In genomic region chr10:90235273-90235672, GRCm38 (mm10) we compare ENCODE assay signal across 18 mouse cellular contexts.
A peak's percentile ranks its signal among the peaks of the same experiment; 100 is the strongest.
DNase-seq lines count a peak whose midpoint lies in the region; ATAC-seq and TF ChIP-seq lines count a peak whose summit lies in the region.
"Had no signal": no experiment of that assay in that cellular context is flagged by ENCODE, and none has a peak within 500 bp of the region (broad histone marks: within the 10 kb centered on the region; RNA-seq: fewer than 3 reads in every experiment).

No protein-coding gene starts in this region.

- H3K27ac ChIP-seq in hindbrain, embryonic 11.5 days (ENCODE audit: low read depth, low read length): no peak overlapping the region
- H3K27ac ChIP-seq in hindbrain, embryonic 13.5 days: no peak overlapping the region
- H3K27ac ChIP-seq: embryonic facial prominence, embryonic 12.5 days; limb, embryonic 12.5 days; liver, embryonic 15.5 days; midbrain, embryonic 13.5 days had no signal

- peak; percentile 9 for DNase-seq in hindbrain, embryonic 11.5 days (ENCODE audit: low spot score)
- DNase-seq in retina, embryonic 14.5 days (ENCODE audit: low spot score): peak; percentile 13
- no peak for DNase-seq in retina, postnatal 1 day
- peak; percentile 26 for DNase-seq in brain, embryonic 14.5 days (ENCODE audit: low read depth)
- DNase-seq in B cell, adult 2 months: no peak
- DNase-seq in heart, postnatal 4 days: no peak
- DNase-seq: adrenal gland, adult 2 months; cerebellum, adult 9-10 months; heart, adult 11 months; kidney, adult 8-10 months; lung, postnatal 36 days had no signal

- 75% methylated on average over 3 of the region's 3 CpGs for WGBS in hindbrain, embryonic 11.5 days
- WGBS in hindbrain, embryonic 13.5 days: 75% methylated on average over 3 of the region's 3 CpGs

- no peak for TF ChIP-seq POLR2A in brain, embryonic 14.5 days (IDR thresholded peaks at IDR 0.05; ENCODE audit: borderline replicate concordance, extremely low read depth, insufficient read depth, insufficient read length, poor library complexity, severe bottlenecking)

- no peaks in the 10 kb centered on the region for H3K9me3 ChIP-seq in hindbrain, embryonic 11.5 days (ENCODE audit: control insufficient read depth, low read length)
- no peaks in the 10 kb centered on the region for H3K9me3 ChIP-seq in hindbrain, embryonic 13.5 days
- H3K9me3 ChIP-seq: embryonic facial prominence, embryonic 12.5 days; limb, embryonic 12.5 days; liver, embryonic 15.5 days; midbrain, embryonic 13.5 days had no signal

- H3K4me1 ChIP-seq in hindbrain, embryonic 11.5 days (replicated peaks; ENCODE audit: control insufficient read depth, insufficient read depth, low read length): no peaks in the 10 kb centered on the region
- H3K4me1 ChIP-seq in hindbrain, embryonic 13.5 days (replicated peaks): no peaks in the 10 kb centered on the region
- H3K4me1 ChIP-seq: embryonic facial prominence, embryonic 12.5 days; limb, embryonic 12.5 days; liver, embryonic 15.5 days; midbrain, embryonic 13.5 days had no signal

- H3K9ac ChIP-seq in hindbrain, embryonic 11.5 days (ENCODE audit: low read depth, low read length): no peak overlapping the region
- H3K9ac ChIP-seq in hindbrain, embryonic 13.5 days: no peak overlapping the region
- H3K9ac ChIP-seq: embryonic facial prominence, embryonic 12.5 days; limb, embryonic 12.5 days; liver, embryonic 15.5 days; midbrain, embryonic 13.5 days had no signal

- peak; percentile 18; the same call in 1 of the 2 replicates for TF ChIP-seq CTCF in brain, embryonic 14.5 days (IDR thresholded peaks at IDR 0.05; ENCODE audit: borderline replicate concordance, extremely low read depth, insufficient read depth, insufficient read length)

- no peak overlapping the region for H3K4me3 ChIP-seq in hindbrain, embryonic 11.5 days (ENCODE audit: low read depth, low read length)
- no peak overlapping the region for H3K4me3 ChIP-seq in hindbrain, embryonic 13.5 days
- H3K4me3 ChIP-seq: embryonic facial prominence, embryonic 12.5 days; limb, embryonic 12.5 days; liver, embryonic 15.5 days; midbrain, embryonic 13.5 days had no signal

- no peak for ATAC-seq in hindbrain, embryonic 11.5 days (ENCODE audit: low FRiP score)
- no peak for ATAC-seq in hindbrain, embryonic 13.5 days (ENCODE audit: low FRiP score)
- ATAC-seq: CD4-positive, CD25-positive, alpha-beta regulatory T cell, adult 4 months; hindbrain, embryonic 16.5 days; midbrain, embryonic 13.5 days had no signal

- H3K4me2 ChIP-seq in hindbrain, embryonic 11.5 days (replicated peaks; ENCODE audit: low read depth, low read length): no peak overlapping the region
- no peak overlapping the region for H3K4me2 ChIP-seq in hindbrain, embryonic 13.5 days
- H3K4me2 ChIP-seq: embryonic facial prominence, embryonic 12.5 days; limb, embryonic 12.5 days; liver, embryonic 15.5 days; midbrain, embryonic 13.5 days had no signal

- H3K27me3 ChIP-seq in hindbrain, embryonic 11.5 days (ENCODE audit: control insufficient read depth, insufficient read depth, low read length): no peaks in the 10 kb centered on the region
- no peaks in the 10 kb centered on the region for H3K27me3 ChIP-seq in hindbrain, embryonic 13.5 days
- H3K27me3 ChIP-seq: embryonic facial prominence, embryonic 12.5 days; limb, embryonic 12.5 days; liver, embryonic 15.5 days; midbrain, embryonic 13.5 days had no signal

- H3K36me3 ChIP-seq in hindbrain, embryonic 11.5 days (ENCODE audit: control insufficient read depth, insufficient read depth, low read length): no peaks in the 10 kb centered on the region
- H3K36me3 ChIP-seq in hindbrain, embryonic 13.5 days: no peaks in the 10 kb centered on the region
- H3K36me3 ChIP-seq: embryonic facial prominence, embryonic 12.5 days; limb, embryonic 12.5 days; liver, embryonic 15.5 days; midbrain, embryonic 13.5 days had no signal

Comparison
In these comparisons a context has a peak if more than half of its experiments do, and no peak if none do; other contexts are left out.
1. DNase-seq: peak in hindbrain, embryonic 11.5 days (single experiment), retina, embryonic 14.5 days (single experiment) and brain, embryonic 14.5 days (single experiment); none in retina, postnatal 1 day (single experiment), B cell, adult 2 months (0 of 2) and heart, postnatal 4 days (single experiment).